Mouse (Mus musculus): ENCODE results near the gene Maneal. TPM values are rescaled to one million over a fixed set of nuclear protein-coding genes. Genes with fewer than 3 reads are reported as not detected.
A peak's percentile ranks its signal among the peaks of the same experiment; 100 is the strongest.

The Maneal gene
- polyA plus RNA-seq, 1 experiment from 2014 or later, result 11.5 TPM

DNA sequence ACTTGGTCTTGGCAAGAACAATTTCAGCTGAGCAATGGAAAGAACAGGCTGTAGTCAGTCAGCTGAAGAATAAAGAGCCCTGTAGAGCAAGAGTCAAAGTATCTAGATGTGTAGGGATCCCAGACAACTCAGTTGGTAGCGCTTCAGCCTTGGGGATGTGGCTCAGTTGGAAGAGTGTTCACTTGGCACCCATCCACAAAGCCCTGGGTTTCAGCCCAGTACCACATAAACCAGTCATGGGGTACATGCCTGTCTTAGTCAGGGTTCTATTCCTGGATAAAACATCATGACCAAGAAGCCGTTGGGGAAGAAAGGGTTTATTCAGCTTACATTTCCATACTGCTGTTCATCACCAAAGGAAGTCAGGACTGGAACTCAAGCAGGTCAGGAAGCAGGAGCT lies 28.0 kb upstream of the Maneal start:
- DNase-seq (ENCODE audit: low spot score, missing footprints) (no peak), ATAC-seq (ENCODE audit: low FRiP score) (no peak)
- Histone ChIP-seq H3K4me3 (ENCODE audit: low read depth, low read length) (no peak overlapping the region), H3K27ac (ENCODE audit: low read depth, low read length) (no peak overlapping the region), H3K4me2 (no peak overlapping the region), H3K36me3 (ENCODE audit: control insufficient read depth, insufficient read depth, low read length) (no peaks in the 10 kb centered on the region), H3K27me3 (ENCODE audit: control insufficient read depth, insufficient read depth, low read length) (peaks cover 22% of the 10 kb centered on the region), H3K9me3 (ENCODE audit: control insufficient read depth, low read length) (no peaks in the 10 kb centered on the region), H3K9ac (ENCODE audit: low read length) (no peak overlapping the region), H3K4me1 (ENCODE audit: control insufficient read depth, insufficient read depth, low read length) (peaks cover 11% of the 10 kb centered on the region)
- WGBS, result 91% methylated on average over 2 of the region's 2 CpGs

DNA sequence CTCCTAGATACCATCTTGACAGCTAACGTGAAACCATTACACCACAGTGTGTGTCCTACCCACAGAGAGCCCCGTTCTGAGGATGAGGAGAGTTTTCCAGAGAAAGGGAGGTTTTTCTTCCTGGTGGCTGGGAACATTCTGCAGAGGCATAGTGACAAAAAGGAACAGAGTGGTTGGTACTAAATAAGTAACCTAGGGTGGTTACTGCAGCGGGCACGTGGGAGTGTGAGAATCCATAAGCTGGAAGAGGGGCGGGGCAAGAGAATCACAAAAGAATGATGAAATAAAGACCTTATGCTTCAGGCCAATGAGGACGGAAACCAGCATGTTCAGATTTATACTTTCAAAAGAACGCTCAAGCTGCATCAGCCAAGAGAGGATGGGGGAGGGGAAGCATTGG lies 26.7 kb upstream of the Maneal start:
- ATAC-seq (ENCODE audit: low FRiP score) (no peak), DNase-seq (ENCODE audit: low spot score, missing footprints) (no peak)
- 72% methylated on average over 7 of the region's 7 CpGs for WGBS
- peaks cover 2% of the 10 kb centered on the region; the same call in 1 of the 2 replicates for H3K4me1 ChIP-seq (ENCODE audit: control insufficient read depth, insufficient read depth, low read length)
- H3K27me3 ChIP-seq (ENCODE audit: control insufficient read depth, insufficient read depth, low read length), result peaks cover 11% of the 10 kb centered on the region; the same call in 1 of the 2 replicates
- H3K9ac ChIP-seq (ENCODE audit: low read length), result no peak overlapping the region
- no peaks in the 10 kb centered on the region for H3K9me3 ChIP-seq (ENCODE audit: control insufficient read depth, low read length)
- H3K27ac ChIP-seq (ENCODE audit: low read depth, low read length), result no peak overlapping the region
- H3K36me3 ChIP-seq (ENCODE audit: control insufficient read depth, insufficient read depth, low read length), result no peaks in the 10 kb centered on the region
- no peak overlapping the region for H3K4me3 ChIP-seq (ENCODE audit: low read depth, low read length)
- H3K4me2 ChIP-seq, result no peak overlapping the region

DNA sequence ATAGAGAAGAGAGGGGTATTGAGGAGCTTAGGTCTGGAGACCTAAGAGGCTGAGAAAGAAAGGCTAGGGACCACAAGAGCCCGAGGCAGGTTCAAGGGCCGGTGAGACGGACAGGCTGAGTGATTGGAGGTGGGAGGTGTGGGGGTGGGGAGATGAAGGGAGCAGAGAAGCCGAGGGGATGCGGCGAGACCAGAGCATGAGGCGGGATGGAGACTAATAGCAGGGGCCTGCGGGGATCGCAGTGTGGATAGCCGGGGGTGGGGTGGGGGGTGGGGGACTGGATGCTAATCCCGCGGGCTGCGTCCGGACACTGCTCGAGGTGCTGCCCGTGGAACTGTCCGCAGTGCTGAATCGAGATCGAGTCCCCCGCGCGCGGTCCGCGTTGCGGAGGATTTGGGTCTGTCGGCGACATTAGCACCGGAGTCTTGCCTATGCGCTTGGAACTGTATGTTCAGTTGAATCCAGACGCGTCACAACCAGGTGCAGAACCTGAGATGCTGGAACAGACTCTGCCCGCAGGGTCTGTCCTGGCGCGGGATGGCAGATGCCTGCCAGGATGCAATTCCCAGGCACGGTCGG lies 20.3 kb upstream of the Maneal start:
- Histone ChIP-seq H3K4me2 (peak overlapping the region; percentile 66), H3K27ac (ENCODE audit: low read depth, low read length) (0 out of 2 replicates have a peak overlapping the region, but pooled peaks have one; percentile 22), H3K9me3 (ENCODE audit: control insufficient read depth, low read length) (no peaks in the 10 kb centered on the region), H3K36me3 (ENCODE audit: control insufficient read depth, insufficient read depth, low read length) (no peaks in the 10 kb centered on the region), H3K9ac (ENCODE audit: low read length) (peak overlapping the region; percentile 50), H3K4me1 (ENCODE audit: control insufficient read depth, insufficient read depth, low read length) (peaks cover 23% of the 10 kb centered on the region), H3K4me3 (ENCODE audit: low read depth, low read length) (peak overlapping the region; percentile 34), H3K27me3 (ENCODE audit: control insufficient read depth, insufficient read depth, low read length) (peaks cover 14% of the 10 kb centered on the region; the same call in 1 of the 2 replicates)
- WGBS, result under 1% methylated on average over 37 of the region's 37 CpGs
- ATAC-seq (ENCODE audit: low FRiP score) (peak; percentile 25), DNase-seq (ENCODE audit: low spot score, missing footprints) (peak; percentile 93)

DNA sequence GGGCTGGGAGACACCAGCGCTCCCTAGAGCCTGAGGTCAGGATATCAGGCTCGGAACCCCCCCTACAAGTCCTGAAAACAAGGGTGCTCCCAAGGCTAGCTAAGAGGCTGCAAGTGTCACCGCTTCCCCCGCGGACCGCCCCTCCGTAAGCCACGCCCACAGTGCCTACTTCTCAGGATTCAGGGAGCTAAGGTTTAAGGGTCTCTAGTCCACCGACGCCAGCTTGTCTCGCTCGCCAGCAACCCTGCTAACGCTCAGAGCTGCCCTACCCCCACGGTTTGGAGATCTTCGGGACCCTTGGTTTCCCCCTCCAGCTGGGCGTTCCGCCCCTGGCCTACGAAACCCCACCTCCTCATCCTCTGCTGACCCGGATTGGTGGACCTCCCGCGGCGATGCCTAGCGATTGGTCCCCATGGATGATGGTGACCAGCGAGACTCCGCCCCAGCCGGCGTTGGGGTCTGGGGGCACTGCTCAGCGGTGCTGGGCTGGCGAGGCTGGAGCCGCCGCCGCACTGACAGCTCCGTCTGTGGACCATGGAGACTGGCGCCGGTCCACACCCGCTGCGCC lies 19.5 kb upstream of the Maneal start:
- H3K36me3 ChIP-seq (ENCODE audit: control insufficient read depth, insufficient read depth, low read length), result no peaks in the 10 kb centered on the region
- peak overlapping the region; percentile 22; the same call in 1 of the 2 replicates for H3K27ac ChIP-seq (ENCODE audit: low read depth, low read length)
- peak overlapping the region; percentile 34 for H3K4me3 ChIP-seq (ENCODE audit: low read depth, low read length)
- H3K4me1 ChIP-seq (ENCODE audit: control insufficient read depth, insufficient read depth, low read length), result peaks cover 23% of the 10 kb centered on the region
- H3K4me2 ChIP-seq, result peak overlapping the region; percentile 66
- WGBS, result 0% methylated on average over 37 of the region's 37 CpGs
- H3K9ac ChIP-seq (ENCODE audit: low read length), result peak overlapping the region; percentile 50; the same call in 1 of the 2 replicates
- DNase-seq (ENCODE audit: low spot score, missing footprints), result peak; percentile 99
- peak; percentile 97 for ATAC-seq (ENCODE audit: low FRiP score)
- H3K9me3 ChIP-seq (ENCODE audit: control insufficient read depth, low read length), result no peaks in the 10 kb centered on the region
- peaks cover 14% of the 10 kb centered on the region; the same call in 1 of the 2 replicates for H3K27me3 ChIP-seq (ENCODE audit: control insufficient read depth, insufficient read depth, low read length)

DNA sequence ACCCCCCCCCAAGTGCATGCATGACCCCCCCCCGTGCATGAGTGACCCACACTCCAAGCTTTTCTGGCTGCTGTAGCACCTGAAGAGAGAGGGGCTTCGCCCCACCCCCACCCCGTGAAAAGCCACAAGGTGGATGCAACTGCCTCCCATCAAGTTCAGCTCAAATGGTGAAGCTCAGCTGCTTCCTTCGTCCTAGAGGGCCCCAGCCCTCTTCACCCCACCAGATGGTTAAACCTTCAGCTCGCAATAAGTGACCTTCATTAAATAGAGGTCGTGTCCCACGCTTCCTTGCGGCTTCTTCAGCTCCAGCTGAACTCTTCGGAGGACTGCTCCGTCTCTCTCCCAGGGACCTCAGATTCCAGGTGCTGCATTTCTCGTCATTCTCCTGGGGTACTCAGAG lies 18.6 kb upstream of the Maneal start, which contains the start of gene Epha10:
Epha10 (plus strand) TSS at position 301 of the 400 bp plus-strand sequence.
- Histone ChIP-seq H3K27me3 (ENCODE audit: control insufficient read depth, insufficient read depth, low read length) (peaks cover 14% of the 10 kb centered on the region; the same call in 1 of the 2 replicates), H3K9ac (ENCODE audit: low read length) (peak within 1 kb of the TSS; percentile 50; the same call in 1 of the 2 replicates), H3K4me2 (peak within 1 kb of the TSS; percentile 66), H3K4me1 (ENCODE audit: control insufficient read depth, insufficient read depth, low read length) (peaks cover 23% of the 10 kb centered on the region), H3K9me3 (ENCODE audit: control insufficient read depth, low read length) (no peaks in the 10 kb centered on the region), H3K36me3 (ENCODE audit: control insufficient read depth, insufficient read depth, low read length) (no peaks in the 10 kb centered on the region), H3K27ac (ENCODE audit: low read depth, low read length) (peak within 1 kb of the TSS; percentile 22; the same call in 1 of the 2 replicates), H3K4me3 (ENCODE audit: low read depth, low read length) (peak within 1 kb of the TSS; percentile 34)
- 2% methylated on average over 11 of the region's 11 CpGs for WGBS
- no peak for ATAC-seq (ENCODE audit: low FRiP score)
- DNase-seq (ENCODE audit: low spot score, missing footprints), result no peak

DNA sequence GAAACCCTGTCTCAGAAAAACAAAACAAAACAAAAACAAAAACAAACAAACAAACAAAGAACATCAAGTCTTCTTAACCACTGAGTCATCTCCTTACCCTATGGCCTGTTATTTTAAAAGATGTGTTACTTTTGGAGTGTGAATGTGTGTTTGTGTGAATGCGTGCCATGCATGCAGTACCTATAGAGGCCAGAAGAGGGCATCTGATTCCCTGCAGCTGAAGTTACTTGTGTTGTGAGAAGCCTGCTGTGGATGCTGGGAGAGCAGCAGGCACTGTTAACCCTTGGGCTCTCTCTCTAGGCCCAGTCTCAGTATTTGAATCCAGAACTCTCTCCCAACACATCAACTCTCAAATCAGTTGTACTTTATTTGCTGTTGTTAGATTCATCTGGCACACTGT lies 10.7 kb upstream of the Maneal start:
- no peak overlapping the region for H3K9ac ChIP-seq (ENCODE audit: low read length)
- DNase-seq (ENCODE audit: low spot score, missing footprints) (no peak), ATAC-seq (ENCODE audit: low FRiP score) (no peak)
- H3K9me3 ChIP-seq (ENCODE audit: control insufficient read depth, low read length), result no peaks in the 10 kb centered on the region
- H3K27me3 ChIP-seq (ENCODE audit: control insufficient read depth, insufficient read depth, low read length), result no peaks in the 10 kb centered on the region
- H3K4me1 ChIP-seq (ENCODE audit: control insufficient read depth, insufficient read depth, low read length), result no peaks in the 10 kb centered on the region
- no peak overlapping the region for H3K4me3 ChIP-seq (ENCODE audit: low read depth, low read length)
- H3K36me3 ChIP-seq (ENCODE audit: control insufficient read depth, insufficient read depth, low read length), result no peaks in the 10 kb centered on the region
- WGBS, result 96% methylated on average over 1 of the region's 1 CpGs
- no peak overlapping the region for H3K27ac ChIP-seq (ENCODE audit: low read depth, low read length)
- no peak overlapping the region for H3K4me2 ChIP-seq

DNA sequence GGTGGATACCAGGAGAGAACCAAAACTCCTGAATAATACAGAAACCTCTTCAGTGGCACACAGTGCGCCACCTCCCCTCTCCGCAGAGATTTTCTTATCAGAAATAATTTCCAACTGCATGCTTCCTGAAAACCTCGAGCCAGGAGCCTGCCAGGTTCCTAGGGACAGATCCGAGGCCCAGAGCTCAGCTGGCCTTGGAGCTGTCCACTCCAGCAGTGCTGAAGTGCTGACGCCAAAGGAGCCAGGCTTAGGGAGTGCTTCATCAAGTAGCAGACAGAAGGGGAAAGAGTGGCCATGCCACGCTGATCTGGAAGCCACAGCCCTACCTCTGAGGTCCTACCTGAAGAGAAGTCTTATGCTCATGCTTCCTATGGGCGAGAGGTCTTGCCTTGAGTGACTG lies 1.5 kb downstream of the Maneal start:
- Histone ChIP-seq H3K36me3 (ENCODE audit: control insufficient read depth, insufficient read depth, low read length) (peaks cover 8% of the 10 kb centered on the region; the same call in 1 of the 2 replicates), H3K27me3 (ENCODE audit: control insufficient read depth, insufficient read depth, low read length) (no peaks in the 10 kb centered on the region), H3K4me2 (peak overlapping the region; percentile 88; the same call in 1 of the 2 replicates), H3K9ac (ENCODE audit: low read length) (no peak overlapping the region), H3K27ac (ENCODE audit: low read depth, low read length) (no peak overlapping the region), H3K9me3 (ENCODE audit: control insufficient read depth, low read length) (no peaks in the 10 kb centered on the region), H3K4me1 (ENCODE audit: control insufficient read depth, insufficient read depth, low read length) (peaks cover 15% of the 10 kb centered on the region), H3K4me3 (ENCODE audit: low read depth, low read length) (no peak overlapping the region)
- WGBS, result 13% methylated on average over 7 of the region's 7 CpGs
- ATAC-seq (ENCODE audit: low FRiP score) (no peak), DNase-seq (ENCODE audit: low spot score, missing footprints) (peak; percentile 91)

DNA sequence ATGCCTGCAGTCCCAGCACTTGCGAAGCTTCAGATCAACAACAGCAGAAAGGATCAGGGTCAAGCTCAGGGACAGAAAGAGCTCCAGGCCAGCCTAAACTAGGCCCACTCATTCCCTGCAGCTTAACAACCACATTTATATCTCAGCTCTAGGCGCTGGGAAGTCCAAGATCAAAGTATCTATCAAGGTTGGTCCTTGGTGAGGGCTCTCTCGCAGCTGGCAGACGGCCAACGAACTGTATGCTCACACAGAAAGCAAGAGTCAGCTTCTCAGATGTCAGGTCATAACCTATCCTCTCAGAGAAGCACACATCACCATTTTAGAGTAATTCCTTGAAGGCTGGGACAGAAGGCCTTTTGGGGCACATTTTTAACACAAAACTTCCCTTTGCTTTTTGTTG lies 3.6 kb downstream of the Maneal start:
- ATAC-seq (ENCODE audit: low FRiP score) (no peak), DNase-seq (ENCODE audit: low spot score, missing footprints) (no peak)
- peaks cover 15% of the 10 kb centered on the region for H3K4me1 ChIP-seq (ENCODE audit: control insufficient read depth, insufficient read depth, low read length)
- no peak overlapping the region for H3K27ac ChIP-seq (ENCODE audit: low read depth, low read length)
- no peak overlapping the region for H3K4me3 ChIP-seq (ENCODE audit: low read depth, low read length)
- WGBS, result 85% methylated on average over 5 of the region's 5 CpGs
- no peak overlapping the region for H3K4me2 ChIP-seq
- H3K9me3 ChIP-seq (ENCODE audit: control insufficient read depth, low read length), result no peaks in the 10 kb centered on the region
- H3K9ac ChIP-seq (ENCODE audit: low read length), result no peak overlapping the region
- H3K27me3 ChIP-seq (ENCODE audit: control insufficient read depth, insufficient read depth, low read length), result no peaks in the 10 kb centered on the region
- H3K36me3 ChIP-seq (ENCODE audit: control insufficient read depth, insufficient read depth, low read length), result peaks cover 15% of the 10 kb centered on the region

DNA sequence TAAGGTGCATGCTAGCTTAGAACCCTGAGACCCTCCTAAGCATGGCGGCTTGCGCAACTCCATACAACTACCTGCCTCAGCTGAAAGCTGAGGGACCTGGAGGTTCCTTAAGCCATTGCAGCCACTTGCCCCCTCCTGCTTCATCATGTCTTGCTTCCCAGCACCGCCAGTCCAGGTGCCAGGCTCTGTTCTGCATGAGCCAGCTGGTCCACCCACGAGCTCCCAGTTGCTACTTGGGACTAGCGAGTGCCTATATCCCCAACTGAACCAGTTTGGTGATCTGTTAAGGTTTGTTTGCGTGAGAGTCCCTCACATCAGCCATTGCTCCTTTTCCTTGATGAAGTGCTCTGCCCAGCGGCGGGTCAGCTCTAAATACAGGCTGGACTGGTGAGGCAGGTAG lies 5.7 kb downstream of the Maneal start:
- ATAC-seq (ENCODE audit: low FRiP score), result no peak
- no peak overlapping the region for H3K27ac ChIP-seq (ENCODE audit: low read depth, low read length)
- WGBS, result 96% methylated on average over 8 of the region's 8 CpGs
- H3K9me3 ChIP-seq (ENCODE audit: control insufficient read depth, low read length), result no peaks in the 10 kb centered on the region
- H3K9ac ChIP-seq (ENCODE audit: low read length), result no peak overlapping the region
- peaks cover 20% of the 10 kb centered on the region for H3K4me1 ChIP-seq (ENCODE audit: control insufficient read depth, insufficient read depth, low read length)
- no peak overlapping the region for H3K4me2 ChIP-seq
- H3K4me3 ChIP-seq (ENCODE audit: low read depth, low read length), result no peak overlapping the region
- no peak for DNase-seq (ENCODE audit: low spot score, missing footprints)
- H3K36me3 ChIP-seq (ENCODE audit: control insufficient read depth, insufficient read depth, low read length), result peaks cover 15% of the 10 kb centered on the region
- no peaks in the 10 kb centered on the region for H3K27me3 ChIP-seq (ENCODE audit: control insufficient read depth, insufficient read depth, low read length)

Data from midbrain, embryonic 11.5 days (tissue).